Comparison of ENCODE assay signal across 8 mouse cellular contexts in the genomic region with DNA sequence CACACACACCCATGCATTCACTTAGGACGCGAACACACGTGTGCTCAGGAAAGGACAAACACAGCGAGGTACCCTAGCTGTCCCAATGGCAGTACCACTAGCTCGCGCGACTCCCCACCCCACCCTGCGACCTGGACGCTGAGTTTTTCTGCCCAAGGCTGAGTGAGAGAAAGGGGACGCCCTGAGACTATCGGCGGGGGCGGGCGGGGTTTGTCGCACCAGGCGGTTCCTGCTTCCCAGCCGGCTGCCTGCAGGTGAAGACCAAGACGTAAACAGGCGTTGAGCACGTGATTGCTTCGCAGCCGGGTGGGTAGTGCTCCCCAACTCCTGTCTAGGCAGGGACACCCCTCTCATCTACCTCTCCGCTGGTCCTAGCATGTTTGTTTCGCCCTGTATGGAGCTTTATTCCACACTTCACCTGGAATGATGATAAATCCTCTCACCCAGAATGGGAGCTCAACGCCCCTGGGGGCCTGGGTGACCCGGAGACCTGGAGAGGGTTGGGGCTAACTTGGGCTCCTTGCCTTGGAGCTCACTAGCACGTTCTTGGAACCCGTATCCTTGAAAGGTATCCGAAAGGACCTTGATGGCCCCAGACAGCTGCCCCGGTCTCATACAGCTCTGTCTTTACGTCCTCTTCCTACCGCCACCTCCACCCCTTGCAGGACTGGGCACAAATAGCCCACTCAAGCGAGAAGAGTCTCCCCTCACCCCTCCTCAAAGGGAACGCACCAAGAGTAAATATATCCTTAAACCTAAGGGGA. TPM values are rescaled to one million over a fixed set of nuclear protein-coding genes. Genes with fewer than 3 reads are reported as not detected.
DNase-seq lines count a peak whose midpoint lies in the region; ATAC-seq lines count a peak whose summit lies in the region.

No protein-coding gene starts in this region.

- H3K9ac ChIP-seq in embryonic facial prominence, embryonic 14.5 days (ENCODE audit: low read depth, low read length) = peak overlapping the region; percentile 74
- H3K9ac ChIP-seq in heart, embryonic 15.5 days = peak overlapping the region; percentile 81

- peak overlapping the region; percentile 63 for H3K4me3 ChIP-seq in embryonic facial prominence, embryonic 14.5 days (ENCODE audit: low read depth, low read length)
- peak overlapping the region; percentile 82 for H3K4me3 ChIP-seq in heart, embryonic 15.5 days
- H3K4me3 ChIP-seq in macrophage (ENCODE audit: inconsistent target) = peak overlapping the region; percentile 19

- H3K4me2 ChIP-seq in embryonic facial prominence, embryonic 14.5 days (ENCODE audit: low read depth, low read length) = peak overlapping the region; percentile 70
- H3K4me2 ChIP-seq in heart, embryonic 15.5 days = peak overlapping the region; percentile 80

- under 1% methylated on average over 23 of the region's 34 CpGs for WGBS in embryonic facial prominence, embryonic 14.5 days
- WGBS in heart, embryonic 15.5 days = under 1% methylated on average over 34 of the region's 34 CpGs
- 9% methylated on average over 31 of the region's 34 CpGs for WGBS in macrophage (ENCODE audit: missing documents)

- ATAC-seq in embryonic facial prominence, embryonic 14.5 days (ENCODE audit: low read depth) = 0 out of 2 replicates have a peak, but pooled peaks have one; percentile 8
- ATAC-seq in heart, embryonic 15.5 days (replicated peaks; ENCODE audit: insufficient number of reproducible peaks, insufficient read depth, low FRiP score, low read depth) = no peak

- peaks cover 10% of the 10 kb centered on the region; the same call in 1 of the 2 replicates for H3K36me3 ChIP-seq in embryonic facial prominence, embryonic 14.5 days (ENCODE audit: control insufficient read depth, insufficient read depth, low read length)
- peaks cover 19% of the 10 kb centered on the region for H3K36me3 ChIP-seq in heart, embryonic 15.5 days
- peaks cover 12% of the 10 kb centered on the region for H3K36me3 ChIP-seq in macrophage (ENCODE audit: inconsistent target)

- H3K4me1 ChIP-seq in embryonic facial prominence, embryonic 14.5 days (ENCODE audit: control insufficient read depth, insufficient read depth, low read length) = peaks cover 36% of the 10 kb centered on the region
- H3K4me1 ChIP-seq in heart, embryonic 15.5 days (replicated peaks) = peaks cover 47% of the 10 kb centered on the region

- no peaks in the 10 kb centered on the region for H3K9me3 ChIP-seq in embryonic facial prominence, embryonic 14.5 days (ENCODE audit: control insufficient read depth, low read length)
- no peaks in the 10 kb centered on the region for H3K9me3 ChIP-seq in heart, embryonic 15.5 days (replicated peaks)

- peak; percentile 46 to 64 for DNase-seq in CD8-positive naive resting alpha-beta T cell, adult 2 months (ENCODE audit: low read depth in 2 of 2, low spot score in 2 of 2)
- DNase-seq in adrenal gland, adult 2 months = peak; percentile 84
- peak; percentile 70 for DNase-seq in embryonic facial prominence, embryonic 14.5 days (ENCODE audit: low spot score)
- peak; percentile 80 for DNase-seq in kidney, postnatal 10 days
- DNase-seq in spleen, postnatal 10 days (ENCODE audit: low spot score in 2 of 2) = peak; percentile 36 to 72
- no peak for DNase-seq in layer of hippocampus, adult 8-10 months (ENCODE audit: low spot score in 2 of 2)

- no peaks in the 10 kb centered on the region for H3K79me2 ChIP-seq in macrophage (ENCODE audit: inconsistent target)

- peak overlapping the region; percentile 99 for H3K27ac ChIP-seq in embryonic facial prominence, embryonic 14.5 days (replicated peaks; ENCODE audit: low read depth, low read length)
- peak overlapping the region; percentile 99 for H3K27ac ChIP-seq in heart, embryonic 15.5 days
- H3K27ac ChIP-seq in macrophage = no peak overlapping the region

- no peaks in the 10 kb centered on the region for H3K27me3 ChIP-seq in embryonic facial prominence, embryonic 14.5 days (replicated peaks; ENCODE audit: control insufficient read depth, insufficient read depth, low read length)
- no peaks in the 10 kb centered on the region for H3K27me3 ChIP-seq in heart, embryonic 15.5 days

RNA-seq across cellular contexts. Expression of gene Lzts2, which starts 1.5 kb away (rescaled TPM):
- 100 to 1,000 TPM in 1 of 2 experiments, 10 to 100 TPM in 1; 52.8 to 111 TPM for total RNA-seq in adrenal gland, adult 2 months (2021)
- polyA plus RNA-seq in adrenal gland, adult 2 months (2012; rRNA removed) = 313 and 342 TPM in 2 replicates
- 51.2 and 56.1 TPM in 2 replicates for polyA plus RNA-seq in embryonic facial prominence, embryonic 14.5 days (2014; fragmentation: Nextera tagmentation; extraction: Ambion mirVana)
- 44.5 and 56.9 TPM in 2 replicates for polyA plus RNA-seq in heart, embryonic 15.5 days (2015; fragmentation: Nextera tagmentation; extraction: Ambion mirVana)
- total RNA-seq in macrophage (2018; cell fraction: chromatin; rRNA removed) = 1 to 10 TPM; 1.1 to 9.7 (median 4.8) TPM
- 1 to 10 TPM; 1.5 to 5.0 (median 3.4) TPM for total RNA-seq in macrophage (2018; cell fraction: cytosol; rRNA removed)
- 10 to 100 TPM in 5 of 26 experiments, 1 to 10 TPM in 21; 2.2 to 10.8 (median 5.1) TPM for total RNA-seq in macrophage (2018; cell fraction: nucleus; rRNA removed)
- 1.4 to 4.7 TPM (median 2.3 TPM) in 3 replicates for polyA plus RNA-seq in macrophage (2018)
- 10 to 100 TPM; 31.0 to 38.3 (median 33.3) TPM for total RNA-seq in layer of hippocampus, adult 8-10 months (2022)

RNA-seq across cellular contexts. Expression of gene Mrpl43, which starts 9.5 kb away (rescaled TPM):
- 10 to 100 TPM; 45.2 to 55.1 TPM for total RNA-seq in adrenal gland, adult 2 months (2021)
- 196 and 208 TPM in 2 replicates for polyA plus RNA-seq in adrenal gland, adult 2 months (2012; rRNA removed)
- 47.4 and 49.2 TPM in 2 replicates for polyA plus RNA-seq in embryonic facial prominence, embryonic 14.5 days (2014; fragmentation: Nextera tagmentation; extraction: Ambion mirVana)
- polyA plus RNA-seq in heart, embryonic 15.5 days (2015; fragmentation: Nextera tagmentation; extraction: Ambion mirVana) = 60.2 and 60.7 TPM in 2 replicates
- total RNA-seq in macrophage (2018; cell fraction: chromatin; rRNA removed) = 10 to 100 TPM in 11 of 26 experiments, 1 to 10 TPM in 11, under 1 TPM in 2, not detected in 2; 0.65 to 18.5 (median 9.4) TPM
- total RNA-seq in macrophage (2018; cell fraction: cytosol; rRNA removed) = 10 to 100 TPM; 24.5 to 47.7 (median 38.8) TPM
- total RNA-seq in macrophage (2018; cell fraction: nucleus; rRNA removed) = 10 to 100 TPM in 17 of 26 experiments, 1 to 10 TPM in 9; 3.6 to 27.4 (median 10.9) TPM
- 29.1 to 41.9 TPM (median 39.7 TPM) in 3 replicates for polyA plus RNA-seq in macrophage (2018)
- 10 to 100 TPM; 31.8 to 45.4 (median 39.1) TPM for total RNA-seq in layer of hippocampus, adult 8-10 months (2022)

RNA-seq across cellular contexts. Expression of gene Twnk, which starts 10.2 kb away (rescaled TPM):
- 10 to 100 TPM; 24.7 to 37.1 TPM for total RNA-seq in adrenal gland, adult 2 months (2021)
- polyA plus RNA-seq in adrenal gland, adult 2 months (2012; rRNA removed) = 7.5 and 9.6 TPM in 2 replicates
- polyA plus RNA-seq in embryonic facial prominence, embryonic 14.5 days (2014; fragmentation: Nextera tagmentation; extraction: Ambion mirVana) = 10.5 and 11.2 TPM in 2 replicates
- 19.4 TPM in 2 replicates for polyA plus RNA-seq in heart, embryonic 15.5 days (2015; fragmentation: Nextera tagmentation; extraction: Ambion mirVana)
- total RNA-seq in macrophage (2018; cell fraction: chromatin; rRNA removed) = 10 to 100 TPM in 1 of 26 experiments, 1 to 10 TPM in 24, under 1 TPM in 1; 0.97 to 13.8 (median 3.2) TPM
- 1 to 10 TPM in 25 of 26 experiments, under 1 TPM in 1; 0.96 to 5.9 (median 3.6) TPM for total RNA-seq in macrophage (2018; cell fraction: cytosol; rRNA removed)
- total RNA-seq in macrophage (2018; cell fraction: nucleus; rRNA removed) = 10 to 100 TPM in 3 of 26 experiments, 1 to 10 TPM in 23; 1.9 to 12.5 (median 3.6) TPM
- polyA plus RNA-seq in macrophage (2018) = 3.0 to 4.7 TPM (median 4.3 TPM) in 3 replicates
- 10 to 100 TPM; 13.3 to 16.3 (median 14.8) TPM for total RNA-seq in layer of hippocampus, adult 8-10 months (2022)

RNA-seq across cellular contexts. Expression of gene Sema4g, which starts 26.8 kb away (rescaled TPM):
- 1 to 10 TPM; 6.3 to 7.7 TPM for total RNA-seq in adrenal gland, adult 2 months (2021)
- 9.4 and 13.4 TPM in 2 replicates for polyA plus RNA-seq in adrenal gland, adult 2 months (2012; rRNA removed)
- polyA plus RNA-seq in embryonic facial prominence, embryonic 14.5 days (2014; fragmentation: Nextera tagmentation; extraction: Ambion mirVana) = 2.9 and 4.3 TPM in 2 replicates
- polyA plus RNA-seq in heart, embryonic 15.5 days (2015; fragmentation: Nextera tagmentation; extraction: Ambion mirVana) = 0.50 and 1.1 TPM in 2 replicates
- 1 to 10 TPM in 11 of 26 experiments, under 1 TPM in 14, not detected in 1; 0.08 to 2.4 (median 0.87) TPM for total RNA-seq in macrophage (2018; cell fraction: chromatin; rRNA removed)
- under 1 TPM in 5 of 26 experiments, not detected in 21; 0.03 to 0.09 (median 0.05) TPM for total RNA-seq in macrophage (2018; cell fraction: cytosol; rRNA removed)
- total RNA-seq in macrophage (2018; cell fraction: nucleus; rRNA removed) = 1 to 10 TPM in 2 of 26 experiments, under 1 TPM in 22, not detected in 2; 0.11 to 1.5 (median 0.48) TPM
- polyA plus RNA-seq in macrophage (2018) = 0.04 TPM in 1 of 3 replicates, not detected in the others
- 10 to 100 TPM; 25.4 to 27.7 (median 26.1) TPM for total RNA-seq in layer of hippocampus, adult 8-10 months (2022)

RNA-seq across cellular contexts. Expression of gene Pdzd7, which starts 29.8 kb away (rescaled TPM):
- total RNA-seq in adrenal gland, adult 2 months (2021) = under 1 TPM in 1 of 2 experiments, not detected in 1; 0.09 TPM
- polyA plus RNA-seq in adrenal gland, adult 2 months (2012; rRNA removed) = 0.62 and 0.65 TPM in 2 replicates
- polyA plus RNA-seq in embryonic facial prominence, embryonic 14.5 days (2014; fragmentation: Nextera tagmentation; extraction: Ambion mirVana) = 0.32 and 0.67 TPM in 2 replicates
- polyA plus RNA-seq in heart, embryonic 15.5 days (2015; fragmentation: Nextera tagmentation; extraction: Ambion mirVana) = 0.11 and 0.16 TPM in 2 replicates
- under 1 TPM in 4 of 26 experiments, not detected in 22; 0.19 to 0.52 (median 0.34) TPM for total RNA-seq in macrophage (2018; cell fraction: chromatin; rRNA removed)
- total RNA-seq in macrophage (2018; cell fraction: cytosol; rRNA removed) = not detected
- under 1 TPM in 4 of 26 experiments, not detected in 22; 0.18 to 0.40 (median 0.28) TPM for total RNA-seq in macrophage (2018; cell fraction: nucleus; rRNA removed)
- not detected in 3 replicates for polyA plus RNA-seq in macrophage (2018)
- total RNA-seq in layer of hippocampus, adult 8-10 months (2022) = 1 to 10 TPM; 3.1 to 3.8 (median 3.4) TPM

Comparison
In these comparisons a context has a peak if more than half of its experiments do, and no peak if none do; other contexts are left out.
1. DNase-seq: peak in CD8-positive naive resting alpha-beta T cell, adult 2 months (2 of 2), adrenal gland, adult 2 months (single experiment), embryonic facial prominence, embryonic 14.5 days (single experiment), kidney, postnatal 10 days (single experiment) and spleen, postnatal 10 days (2 of 2); none in layer of hippocampus, adult 8-10 months (0 of 2).
2. H3K4me3 ChIP-seq: peak in every context shown above with its lines; median percentile 82 in heart, embryonic 15.5 days; 63 in embryonic facial prominence, embryonic 14.5 days; 19 in macrophage.